Comparison of ENCODE assay signal across 9 mouse cellular contexts in the genomic region with DNA sequence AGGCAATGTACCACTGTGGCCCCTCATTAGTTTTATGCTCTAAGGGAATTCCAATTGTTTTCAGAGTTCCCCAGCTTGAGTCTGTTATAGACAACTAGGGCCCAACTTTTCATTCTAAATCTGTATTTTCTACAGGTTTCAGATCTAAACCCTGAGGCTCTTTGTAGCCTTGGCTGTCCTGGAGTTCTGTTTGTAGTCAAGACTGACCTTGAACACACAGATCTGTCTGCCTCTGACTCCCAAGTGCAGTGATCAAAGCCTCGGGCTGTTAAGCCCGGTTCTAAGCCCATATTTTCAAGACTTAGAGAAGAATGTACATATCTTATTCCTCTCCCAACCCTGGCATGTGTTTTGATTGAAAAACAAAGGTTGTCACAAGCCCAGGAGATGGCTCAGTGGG. TPM values are rescaled to one million over a fixed set of nuclear protein-coding genes. Genes with fewer than 3 reads are reported as not detected.
DNase-seq lines count a peak whose midpoint lies in the region; ATAC-seq and TF ChIP-seq lines count a peak whose summit lies in the region.
"Had no signal": no experiment of that assay in that cellular context is flagged by ENCODE, and none has a peak within 500 bp of the region (broad histone marks: within the 10 kb centered on the region; RNA-seq: fewer than 3 reads in every experiment).

No protein-coding gene starts in this region.

- ATAC-seq in forebrain, embryonic 12.5 days (ENCODE audit: low FRiP score) = no peak
- ATAC-seq in forebrain, embryonic 11.5 days (replicated peaks; ENCODE audit: low FRiP score) = no peak
- ATAC-seq in kidney, embryonic 16.5 days (ENCODE audit: low FRiP score, low TSS enrichment) = no peak
- ATAC-seq in limb, embryonic 13.5 days (ENCODE audit: low FRiP score, low read depth) = no peak

- TF ChIP-seq EP300 in CH12.LX (IDR thresholded peaks at IDR 0.05; ENCODE audit: low read length) = no peak

- no peaks in the 10 kb centered on the region for H3K9me3 ChIP-seq in forebrain, embryonic 12.5 days
- H3K9me3 ChIP-seq in forebrain, embryonic 11.5 days (ENCODE audit: control insufficient read depth, low read length) = no peaks in the 10 kb centered on the region
- H3K9me3 ChIP-seq in kidney, embryonic 16.5 days (ENCODE audit: low read length) = no peaks in the 10 kb centered on the region
- H3K9me3 ChIP-seq in CH12.LX (replicated peaks; ENCODE audit: low read length) = peaks cover 3% of the 10 kb centered on the region
- no peaks in the 10 kb centered on the region for H3K9me3 ChIP-seq in limb, embryonic 13.5 days

- in situ Hi-C loops in CH12.LX (cut with MboI; ENCODE audit: low pct_ligation_motif_present, low pct_unique_long_range_greater_than_20kb, low sequenced_read_pairs) = loop anchor here (5.0 kb wide), 1 partner anchor 47 kb away; no protein-coding TSS in a partner anchor

- H3K79me2 ChIP-seq in CH12.LX (replicated peaks; ENCODE audit: control insufficient read depth, extremely low read depth, insufficient read depth, poor library complexity, severe bottlenecking) = peaks cover 8% of the 10 kb centered on the region

- no peak overlapping the region for H3K9ac ChIP-seq in forebrain, embryonic 12.5 days
- no peak overlapping the region for H3K9ac ChIP-seq in forebrain, embryonic 11.5 days (ENCODE audit: low read length)
- H3K9ac ChIP-seq in kidney, embryonic 16.5 days (replicated peaks; ENCODE audit: low read length) = no peak overlapping the region
- peak overlapping the region; percentile 81 for H3K9ac ChIP-seq in CH12.LX (ENCODE audit: insufficient read depth, low read depth)
- no peak overlapping the region for H3K9ac ChIP-seq in limb, embryonic 13.5 days

- no peak overlapping the region for H3K4me3 ChIP-seq in forebrain, embryonic 12.5 days (replicated peaks)
- H3K4me3 ChIP-seq in forebrain, embryonic 11.5 days (ENCODE audit: low read depth, low read length) = no peak overlapping the region
- no peak overlapping the region for H3K4me3 ChIP-seq in kidney, embryonic 16.5 days (ENCODE audit: low read length)
- H3K4me3 ChIP-seq in CH12.LX (replicated peaks in 1 of 3; ENCODE audit: low read depth in 2 of 3, low read length in 2 of 3, poor library complexity in 1 of 3) = peak overlapping the region in 1 of 3 experiments; percentile 88
- H3K4me3 ChIP-seq in limb, embryonic 13.5 days = peak overlapping the region; percentile 96; the same call in 1 of the 2 replicates

- H3K27ac ChIP-seq in forebrain, embryonic 12.5 days = no peak overlapping the region
- H3K27ac ChIP-seq in forebrain, embryonic 11.5 days (ENCODE audit: low read depth, low read length) = no peak overlapping the region
- H3K27ac ChIP-seq in kidney, embryonic 16.5 days (ENCODE audit: low read length) = no peak overlapping the region
- H3K27ac ChIP-seq in CH12.LX (ENCODE audit: insufficient read depth, low read depth) = no peak overlapping the region
- H3K27ac ChIP-seq in limb, embryonic 13.5 days = no peak overlapping the region

- TF ChIP-seq CTCF in CH12.LX (conservative IDR thresholded peaks at IDR 0.05 in 1 of 2, IDR thresholded peaks at IDR 0.05 in 1 of 2; ENCODE audit: low read depth in 2 of 2, low read length in 2 of 2) = no peak

- dilution Hi-C loops in CH12.LX (cut with MboI; ENCODE audit: extremely low pct_ligation_motif_present, extremely low pct_unique_long_range_greater_than_20kb, low sequenced_read_pairs) = no loop called here

- TF ChIP-seq POLR2A in CH12.LX (IDR thresholded peaks at IDR 0.05; ENCODE audit: low read depth, low read length) = no peak

- no peak for DNase-seq in forebrain, embryonic 11.5 days (ENCODE audit: low spot score)
- DNase-seq in kidney, postnatal 10 days = no peak
- DNase-seq in CH12.LX (ENCODE audit: extremely low read depth) = no peak
- no peak for DNase-seq in adrenal gland, postnatal 25 days
- DNase-seq in right cerebral cortex, postnatal 36 days (ENCODE audit: low spot score in 2 of 2) = no peak
- DNase-seq: kidney, adult 11 months had no signal

- H3K36me3 ChIP-seq in forebrain, embryonic 12.5 days (replicated peaks) = peaks cover 5% of the 10 kb centered on the region
- no peaks in the 10 kb centered on the region for H3K36me3 ChIP-seq in forebrain, embryonic 11.5 days (ENCODE audit: control insufficient read depth, insufficient read depth, low read length)
- H3K36me3 ChIP-seq in kidney, embryonic 16.5 days (ENCODE audit: insufficient read depth, low read length) = peaks cover 6% of the 10 kb centered on the region
- peaks cover 6 to 22% of the 10 kb centered on the region in 2 experiments for H3K36me3 ChIP-seq in CH12.LX (replicated peaks in 1 of 2; ENCODE audit: control insufficient read depth in 1 of 2, insufficient read depth in 1 of 2, low read length in 1 of 2)
- peaks cover 7% of the 10 kb centered on the region for H3K36me3 ChIP-seq in limb, embryonic 13.5 days

- peaks cover 18% of the 10 kb centered on the region for H3K4me1 ChIP-seq in forebrain, embryonic 12.5 days
- H3K4me1 ChIP-seq in forebrain, embryonic 11.5 days (replicated peaks; ENCODE audit: control insufficient read depth, insufficient read depth, low read length) = peaks cover 4% of the 10 kb centered on the region; the same call in 1 of the 2 replicates
- H3K4me1 ChIP-seq in kidney, embryonic 16.5 days (ENCODE audit: insufficient read depth, low read length) = peaks cover 16% of the 10 kb centered on the region
- peaks cover 4 to 23% of the 10 kb centered on the region in 2 experiments; a peak in 3 of 4 replicates for H3K4me1 ChIP-seq in CH12.LX (ENCODE audit: control insufficient read depth in 1 of 2, insufficient read depth in 2 of 2)
- peaks cover 16% of the 10 kb centered on the region for H3K4me1 ChIP-seq in limb, embryonic 13.5 days

- no peak for TF ChIP-seq RAD21 in CH12.LX (IDR thresholded peaks at IDR 0.05; ENCODE audit: low read depth, low read length)

- H3K4me2 ChIP-seq in forebrain, embryonic 12.5 days = peak overlapping the region; percentile 89; the same call in 1 of the 2 replicates
- H3K4me2 ChIP-seq in forebrain, embryonic 11.5 days (ENCODE audit: low read depth, low read length, severe bottlenecking) = no peak overlapping the region; the same call in 1 of the 2 replicates
- H3K4me2 ChIP-seq in kidney, embryonic 16.5 days (replicated peaks; ENCODE audit: low read depth, low read length) = peak overlapping the region; percentile 84; the same call in 1 of the 2 replicates
- H3K4me2 ChIP-seq in CH12.LX (ENCODE audit: insufficient read depth, low read depth, poor library complexity, severe bottlenecking) = peak overlapping the region; percentile 98
- H3K4me2 ChIP-seq in limb, embryonic 13.5 days (replicated peaks) = peak overlapping the region; percentile 89; the same call in 1 of the 2 replicates

- 87% methylated on average over 2 of the region's 2 CpGs for WGBS in forebrain, embryonic 12.5 days
- 91% methylated on average over 2 of the region's 2 CpGs for WGBS in forebrain, embryonic 11.5 days
- WGBS in kidney, embryonic 16.5 days = 71% methylated on average over 2 of the region's 2 CpGs
- WGBS in limb, embryonic 13.5 days = 76% methylated on average over 2 of the region's 2 CpGs

- H3K27me3 ChIP-seq in forebrain, embryonic 12.5 days = no peaks in the 10 kb centered on the region
- H3K27me3 ChIP-seq in forebrain, embryonic 11.5 days (ENCODE audit: control insufficient read depth, insufficient read depth, low read length) = no peaks in the 10 kb centered on the region
- H3K27me3 ChIP-seq in kidney, embryonic 16.5 days (ENCODE audit: insufficient read depth, low read length) = no peaks in the 10 kb centered on the region
- H3K27me3 ChIP-seq in CH12.LX (replicated peaks) = no peaks in the 10 kb centered on the region
- H3K27me3 ChIP-seq in limb, embryonic 13.5 days = no peaks in the 10 kb centered on the region

TF ChIP-seq in CH12.LX, 34 proteins besides CTCF, POLR2A, EP300 and RAD21:
- no peak for TF ChIP-seq JUND (conservative IDR thresholded peaks at IDR 0.05; ENCODE audit: low read depth, low read length)
- TF ChIP-seq MAX (IDR thresholded peaks at IDR 0.05; ENCODE audit: low read length) = no peak
- TF ChIP-seq ZKSCAN1 (IDR thresholded peaks at IDR 0.05; ENCODE audit: borderline replicate concordance, low read depth, low read length) = no peak
TF ChIP-seq in CH12.LX: peak in this region for 0.

RNA-seq across cellular contexts. Expression of a gene that starts 1.7 kb away (rescaled TPM):
- 30.9 and 34.1 TPM in 2 replicates for polyA plus RNA-seq in forebrain, embryonic 12.5 days (2016; fragmentation: Nextera tagmentation; extraction: Ambion mirVana)
- 18.3 and 20.4 TPM in 2 replicates for polyA plus RNA-seq in forebrain, embryonic 11.5 days (2014; fragmentation: Nextera tagmentation; extraction: Ambion mirVana)
- polyA plus RNA-seq in kidney, embryonic 16.5 days (2015; fragmentation: Nextera tagmentation; extraction: Ambion mirVana) = 13.1 and 13.6 TPM in 2 replicates
- 8.3 and 8.6 TPM in 2 replicates for total RNA-seq in CH12.LX (2012; rRNA removed)
- 4.6 and 6.2 TPM in 2 replicates for total RNA-seq in CH12.LX (2014; rRNA removed)
- polyA plus RNA-seq in CH12.LX (2012; ENCODE audit: insufficient read length, low read depth) = 7.0 and 7.7 TPM in 2 replicates
- 10.6 and 11.9 TPM in 2 replicates for polyA plus RNA-seq in limb, embryonic 13.5 days (2015; fragmentation: Nextera tagmentation; extraction: Ambion mirVana)
- total RNA-seq in adrenal gland, postnatal 25 days (2021) = 110 and 125 TPM in 2 replicates
